Mouse (Mus musculus): ENCODE results near the gene Tmco3.

GRCm38 (mm10) chr8:13272834-13273233 lies 15.2 kb upstream of the Tmco3 start:
- no peak for TF ChIP-seq CTCF (IDR thresholded peaks at IDR 0.05; ENCODE audit: low read depth)
- no peak for TF ChIP-seq EP300 (IDR thresholded peaks at IDR 0.05; ENCODE audit: low read depth)

Measured in liver, embryonic 14.5 days (tissue).